Mouse (Mus musculus): Measurements from ENCODE around the gene Arvcf.
A peak's percentile ranks its signal among the peaks of the same experiment; 100 is the strongest.

Gene Arvcf

GRCm38 (mm10) chr16:18388583-18389435, 40.8 kb downstream of the Arvcf start:
- DNase-seq = peak; percentile 29

GRCm38 (mm10) chr16:18390399-18390798, 42.4 kb downstream of the Arvcf start:
- DNase-seq = peak; percentile 3

GRCm38 (mm10) chr16:18391127-18391526, 43.1 kb downstream of the Arvcf start:
- DNase-seq = no peak

DNA sequence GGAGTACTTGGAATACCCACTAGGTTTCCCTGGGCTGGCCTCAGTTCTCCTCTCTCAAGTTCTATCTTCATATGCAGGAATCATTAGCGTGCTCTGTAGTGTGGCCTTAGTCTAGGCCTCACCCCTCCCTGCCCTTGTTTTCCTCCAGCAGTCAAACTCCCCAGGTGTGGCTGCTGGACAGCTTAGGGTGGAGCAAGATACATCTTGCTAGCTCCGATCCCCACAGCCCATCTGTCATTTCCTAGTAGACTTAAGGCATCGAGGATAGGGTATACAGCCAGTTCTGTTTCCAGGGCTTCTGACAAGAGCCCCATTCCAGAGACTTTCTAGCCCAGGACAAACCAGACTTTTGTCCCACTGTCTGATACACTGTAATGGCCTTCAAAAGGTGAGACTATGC, 43.7 kb downstream of the Arvcf start:
- DNase-seq = no peak

- DNase-seq = peak; percentile 95
Measured at GRCm38 (mm10) chr16:18392469-18393426, 44.8 kb downstream of the Arvcf start.

- no peak for DNase-seq
Measured at GRCm38 (mm10) chr16:18393595-18393994, 45.6 kb downstream of the Arvcf start.

DNA sequence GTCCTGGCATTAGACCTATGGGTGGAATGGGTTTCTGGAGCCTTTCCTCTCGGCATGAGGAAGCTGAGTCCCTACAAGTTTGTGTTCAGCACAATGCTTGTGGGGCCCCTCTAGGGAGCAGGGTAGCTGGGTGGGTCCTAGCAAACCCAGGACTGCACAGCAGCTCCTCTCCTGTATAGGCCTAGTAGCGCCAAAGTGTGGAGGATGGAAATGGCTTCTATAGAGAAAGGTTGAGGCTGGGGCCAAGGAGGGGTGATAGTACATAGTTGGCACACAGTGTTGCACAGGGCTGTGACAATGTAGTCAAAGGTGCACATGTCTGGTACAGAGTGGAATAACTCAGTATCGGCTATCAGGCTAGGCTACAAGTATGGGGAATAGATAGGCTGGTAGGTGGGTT, 46.1 kb downstream of the Arvcf start:
- DNase-seq = no peak

DNA sequence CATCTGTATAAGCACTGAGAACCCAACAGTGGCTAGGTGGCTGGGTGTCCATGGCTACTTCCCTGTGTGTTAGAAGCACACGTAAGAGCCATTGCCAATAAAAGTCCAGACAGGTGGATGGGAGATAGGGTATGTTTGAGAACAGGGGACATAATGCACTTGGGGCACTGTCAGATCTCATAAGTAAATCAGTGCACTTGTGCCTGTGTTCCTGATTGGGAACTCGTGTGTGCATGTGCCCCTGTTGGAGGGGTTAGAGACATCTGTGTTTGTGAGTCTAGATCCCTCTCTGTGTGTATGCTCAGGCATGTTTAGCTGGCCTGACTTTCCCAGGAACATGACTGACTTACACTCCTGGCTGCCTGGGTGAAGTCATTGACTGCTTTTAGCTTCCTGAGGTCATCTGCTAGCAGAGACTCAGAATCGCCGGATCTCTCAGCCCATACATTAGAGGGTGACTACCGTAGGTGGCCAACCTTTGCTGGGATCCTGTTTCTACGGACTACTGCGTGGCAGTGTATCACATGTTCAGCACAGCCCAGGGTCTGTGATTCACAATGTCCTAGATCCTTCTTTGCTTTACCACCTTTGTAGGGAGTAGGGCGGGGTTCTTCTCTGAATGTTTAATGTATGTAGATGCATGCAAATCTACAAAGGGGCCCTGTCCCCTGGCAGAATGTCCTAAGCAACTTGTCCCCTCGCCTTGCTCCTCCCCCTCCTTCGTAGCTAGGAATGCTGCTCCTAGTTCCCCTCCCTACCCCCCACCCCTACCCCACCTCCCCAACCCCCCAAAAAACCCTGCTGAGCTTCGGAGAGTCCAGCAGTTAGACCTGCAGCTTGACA, 47.0 kb downstream of the Arvcf start:
- no peak for DNase-seq

- DNase-seq = no peak
Measured at GRCm38 (mm10) chr16:18395620-18396036, 47.6 kb downstream of the Arvcf start.

- no peak for DNase-seq
Measured at GRCm38 (mm10) chr16:18396201-18396600, 48.2 kb downstream of the Arvcf start.

- no peak for DNase-seq
Measured at GRCm38 (mm10) chr16:18396791-18397621, 49.0 kb downstream of the Arvcf start.

DNA sequence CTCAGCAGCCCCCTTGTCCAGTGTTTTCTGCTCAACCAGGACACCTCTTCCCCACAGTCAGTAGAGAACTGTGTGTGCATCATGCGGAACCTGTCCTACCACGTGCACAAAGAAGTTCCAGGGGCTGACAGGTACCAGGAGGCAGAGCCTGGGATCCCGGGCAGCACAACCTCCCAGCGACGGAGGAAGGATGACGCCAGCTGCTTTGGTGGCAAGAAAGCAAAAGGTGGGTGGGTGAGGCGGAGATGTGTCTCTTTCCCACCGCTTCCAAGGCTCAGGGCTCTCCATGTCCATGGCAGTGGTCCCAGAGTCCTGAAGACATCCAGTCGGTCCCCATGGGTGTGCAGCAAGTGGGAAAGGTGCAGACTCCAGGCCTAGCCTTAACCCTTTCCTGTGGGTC, 52.0 kb downstream of the Arvcf start:
- DNase-seq = no peak

GRCm38 (mm10) chr16:18400472-18401216, 52.7 kb downstream of the Arvcf start:
- DNase-seq = no peak

- no peak for DNase-seq
Measured at GRCm38 (mm10) chr16:18403285-18403684, 55.3 kb downstream of the Arvcf start.

GRCm38 (mm10) chr16:18405091-18405854, 57.3 kb downstream of the Arvcf start:
- no peak for DNase-seq

DNA sequence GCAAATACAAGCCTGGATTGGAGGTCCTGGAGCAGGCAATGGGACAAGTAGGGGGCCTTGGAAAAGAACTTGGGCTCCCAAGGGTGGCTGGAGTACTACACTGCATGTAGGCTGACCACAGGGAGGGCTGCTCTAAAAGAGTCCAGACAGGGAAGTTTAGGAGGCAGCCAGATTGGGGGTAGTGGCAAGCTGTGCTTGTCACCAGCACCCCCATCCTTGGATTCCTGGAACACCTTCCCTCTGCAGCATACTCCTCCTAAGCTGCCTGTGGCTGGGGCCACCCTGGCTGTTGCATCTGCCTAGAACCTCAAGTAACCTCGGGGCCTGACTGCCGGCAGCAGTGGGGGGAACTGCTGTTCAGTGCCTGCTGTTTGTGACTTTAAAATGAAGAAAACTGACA, 57.9 kb downstream of the Arvcf start:
- no peak for DNase-seq

DNA sequence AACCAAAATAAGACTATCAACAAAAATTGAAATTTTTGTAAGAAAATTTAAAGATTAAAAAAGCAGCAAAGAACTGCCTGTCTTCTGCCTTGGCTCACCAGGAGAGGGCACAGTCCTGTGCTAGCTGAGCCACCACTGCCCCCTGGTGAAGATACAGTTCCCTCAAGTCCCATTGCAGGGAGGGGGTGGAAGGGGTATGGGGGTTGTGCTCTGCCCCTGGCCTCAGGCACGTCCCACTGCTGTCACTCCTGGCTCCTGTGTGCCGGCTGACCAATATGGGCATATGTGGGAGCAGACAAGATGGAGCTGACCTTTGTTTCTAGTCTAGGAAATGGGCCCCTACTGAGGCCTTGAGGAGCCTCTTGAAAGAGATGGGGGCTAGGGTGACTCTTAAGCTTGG, 58.3 kb downstream of the Arvcf start:
- DNase-seq = peak; percentile 69

- no peak for DNase-seq
Measured at GRCm38 (mm10) chr16:18407912-18408311, 59.9 kb downstream of the Arvcf start.

- no peak for DNase-seq
Measured at GRCm38 (mm10) chr16:18409776-18410175, 61.8 kb downstream of the Arvcf start.

- DNase-seq = no peak
Measured at GRCm38 (mm10) chr16:18410418-18410817, 62.4 kb downstream of the Arvcf start.

All from liver (tissue).